Mouse (Mus musculus): Measurements from ENCODE around the gene Fam102a. TPM values are rescaled to one million over a fixed set of nuclear protein-coding genes. Genes with fewer than 3 reads are reported as not detected.
A peak's percentile ranks its signal among the peaks of the same experiment; 100 is the strongest.

Fam102a gene
- polyA plus RNA-seq, 1 experiment from 2014 or later: 7.8 TPM

GRCm38 (mm10) chr2:32608778-32609435 is 73.8 kb downstream of the Fam102a start:
- Histone ChIP-seq H3K4me3 (replicated peaks; ENCODE audit: low read depth, low read length) (no peak overlapping the region), H3K4me1 (ENCODE audit: control insufficient read depth, insufficient read depth, low read length) (peaks cover 5% of the 10 kb centered on the region; the same call in 1 of the 2 replicates), H3K9me3 (ENCODE audit: control insufficient read depth, low read length) (no peaks in the 10 kb centered on the region), H3K4me2 (ENCODE audit: low read length) (peak overlapping the region; percentile 86), H3K27me3 (ENCODE audit: control insufficient read depth, insufficient read depth, low read length) (no peaks in the 10 kb centered on the region), H3K27ac (replicated peaks; ENCODE audit: low read depth, low read length) (no peak overlapping the region), H3K36me3 (ENCODE audit: control insufficient read depth, insufficient read depth, low read length) (no peaks in the 10 kb centered on the region), H3K9ac (replicated peaks; ENCODE audit: low read length) (no peak overlapping the region; the same call in 1 of the 2 replicates)
- DNase-seq: no peak
- no peak for ATAC-seq (ENCODE audit: low FRiP score, low TSS enrichment)
- WGBS: 45% methylated on average over 18 of the region's 18 CpGs

- 18% methylated on average over 23 of the region's 23 CpGs for WGBS
- H3K4me1 ChIP-seq (ENCODE audit: control insufficient read depth, insufficient read depth, low read length): peaks cover 5% of the 10 kb centered on the region; the same call in 1 of the 2 replicates
- DNase-seq (peak; percentile 60), ATAC-seq (ENCODE audit: low FRiP score, low TSS enrichment) (no peak)
- peak overlapping the region; percentile 23 for H3K4me3 ChIP-seq (replicated peaks; ENCODE audit: low read depth, low read length)
- H3K9ac ChIP-seq (replicated peaks; ENCODE audit: low read length): no peak overlapping the region
- peak overlapping the region; percentile 44 for H3K4me2 ChIP-seq (ENCODE audit: low read length)
- H3K27ac ChIP-seq (replicated peaks; ENCODE audit: low read depth, low read length): no peak overlapping the region
- H3K27me3 ChIP-seq (ENCODE audit: control insufficient read depth, insufficient read depth, low read length): no peaks in the 10 kb centered on the region
- H3K9me3 ChIP-seq (ENCODE audit: control insufficient read depth, low read length): no peaks in the 10 kb centered on the region
- no peaks in the 10 kb centered on the region; the same call in 1 of the 2 replicates for H3K36me3 ChIP-seq (ENCODE audit: control insufficient read depth, insufficient read depth, low read length)
These were observed 75.6 kb downstream of the Fam102a start for GRCm38 (mm10) chr2:32610610-32611229.

- ATAC-seq (ENCODE audit: low FRiP score, low TSS enrichment) (no peak), DNase-seq (no peak)
- Histone ChIP-seq H3K27me3 (ENCODE audit: control insufficient read depth, insufficient read depth, low read length) (no peaks in the 10 kb centered on the region), H3K9me3 (ENCODE audit: control insufficient read depth, low read length) (no peaks in the 10 kb centered on the region), H3K4me1 (ENCODE audit: control insufficient read depth, insufficient read depth, low read length) (peaks cover 5% of the 10 kb centered on the region; the same call in 1 of the 2 replicates), H3K27ac (replicated peaks; ENCODE audit: low read depth, low read length) (no peak overlapping the region), H3K4me3 (replicated peaks; ENCODE audit: low read depth, low read length) (no peak overlapping the region), H3K36me3 (ENCODE audit: control insufficient read depth, insufficient read depth, low read length) (no peaks in the 10 kb centered on the region; the same call in 1 of the 2 replicates), H3K4me2 (ENCODE audit: low read length) (no peak overlapping the region), H3K9ac (replicated peaks; ENCODE audit: low read length) (no peak overlapping the region)
- 70% methylated on average over 26 of the region's 26 CpGs for WGBS
These were observed 77.1 kb downstream of the Fam102a start for GRCm38 (mm10) chr2:32612274-32612673.

- Histone ChIP-seq H3K36me3 (ENCODE audit: control insufficient read depth, insufficient read depth, low read length) (no peaks in the 10 kb centered on the region; the same call in 1 of the 2 replicates), H3K9ac (replicated peaks; ENCODE audit: low read length) (no peak overlapping the region), H3K4me3 (replicated peaks; ENCODE audit: low read depth, low read length) (no peak overlapping the region), H3K9me3 (ENCODE audit: control insufficient read depth, low read length) (no peaks in the 10 kb centered on the region), H3K27me3 (ENCODE audit: control insufficient read depth, insufficient read depth, low read length) (no peaks in the 10 kb centered on the region), H3K27ac (replicated peaks; ENCODE audit: low read depth, low read length) (no peak overlapping the region), H3K4me1 (ENCODE audit: control insufficient read depth, insufficient read depth, low read length) (peaks cover 14% of the 10 kb centered on the region; the same call in 1 of the 2 replicates), H3K4me2 (ENCODE audit: low read length) (no peak overlapping the region)
- ATAC-seq (ENCODE audit: low FRiP score, low TSS enrichment) (no peak), DNase-seq (no peak)
- 100% methylated on average over 1 of the region's 1 CpGs for WGBS
These were observed 82.0 kb downstream of the Fam102a start for GRCm38 (mm10) chr2:32617109-32617508.

- Histone ChIP-seq H3K36me3 (ENCODE audit: control insufficient read depth, insufficient read depth, low read length) (no peaks in the 10 kb centered on the region; the same call in 1 of the 2 replicates), H3K9me3 (ENCODE audit: control insufficient read depth, low read length) (no peaks in the 10 kb centered on the region), H3K4me2 (ENCODE audit: low read length) (no peak overlapping the region), H3K4me1 (ENCODE audit: control insufficient read depth, insufficient read depth, low read length) (peaks cover 14% of the 10 kb centered on the region; the same call in 1 of the 2 replicates), H3K27ac (replicated peaks; ENCODE audit: low read depth, low read length) (no peak overlapping the region), H3K4me3 (replicated peaks; ENCODE audit: low read depth, low read length) (no peak overlapping the region), H3K9ac (replicated peaks; ENCODE audit: low read length) (no peak overlapping the region), H3K27me3 (ENCODE audit: control insufficient read depth, insufficient read depth, low read length) (no peaks in the 10 kb centered on the region)
- DNase-seq (no peak), ATAC-seq (ENCODE audit: low FRiP score, low TSS enrichment) (no peak)
- 92% methylated on average over 4 of the region's 4 CpGs for whole genome bisulfite sequencing
These were observed 82.5 kb downstream of the Fam102a start for GRCm38 (mm10) chr2:32617601-32618000.

GRCm38 (mm10) chr2:32618051-32618450 is 82.9 kb downstream of the Fam102a start:
- WGBS: 35% methylated on average over 9 of the region's 9 CpGs
- peak; percentile 65 for DNase-seq
- no peaks in the 10 kb centered on the region; the same call in 1 of the 2 replicates for H3K36me3 ChIP-seq (ENCODE audit: control insufficient read depth, insufficient read depth, low read length)
- H3K4me1 ChIP-seq (ENCODE audit: control insufficient read depth, insufficient read depth, low read length): peaks cover 14% of the 10 kb centered on the region; the same call in 1 of the 2 replicates
- no peak overlapping the region for H3K9ac ChIP-seq (replicated peaks; ENCODE audit: low read length)
- no peaks in the 10 kb centered on the region for H3K27me3 ChIP-seq (ENCODE audit: control insufficient read depth, insufficient read depth, low read length)
- H3K4me2 ChIP-seq (ENCODE audit: low read length): no peak overlapping the region
- no peak for ATAC-seq (ENCODE audit: low FRiP score, low TSS enrichment)
- H3K27ac ChIP-seq (replicated peaks; ENCODE audit: low read depth, low read length): peak overlapping the region; percentile 55
- H3K4me3 ChIP-seq (replicated peaks; ENCODE audit: low read depth, low read length): no peak overlapping the region
- no peaks in the 10 kb centered on the region for H3K9me3 ChIP-seq (ENCODE audit: control insufficient read depth, low read length)

Other genes with a start within 250 kb of the Fam102a start
- gene Golga2, start 247.9 kb upstream of the Fam102a start, polyA plus RNA-seq (2014; fragmentation: Nextera tagmentation; extraction: Ambion mirVana): 22.5 and 26.1 TPM in 2 replicates
- gene Swi5, start 247.3 kb upstream of the Fam102a start, polyA plus RNA-seq (2014; fragmentation: Nextera tagmentation; extraction: Ambion mirVana): 169 and 339 TPM in 2 replicates
- 46.4 and 54.1 TPM in 2 replicates for gene Ciz1, start 183.0 kb upstream of the Fam102a start, polyA plus RNA-seq (2014; fragmentation: Nextera tagmentation; extraction: Ambion mirVana)
- 90.6 and 103 TPM in 2 replicates for gene Dnm1, start 182.0 kb upstream of the Fam102a start, polyA plus RNA-seq (2014; fragmentation: Nextera tagmentation; extraction: Ambion mirVana)
- gene 1110008P14Rik, start 153.4 kb upstream of the Fam102a start, polyA plus RNA-seq (2014; fragmentation: Nextera tagmentation; extraction: Ambion mirVana): 107 and 153 TPM in 2 replicates
- not detected in 2 replicates for gene Lcn2, start 147.1 kb upstream of the Fam102a start, polyA plus RNA-seq (2014; fragmentation: Nextera tagmentation; extraction: Ambion mirVana)
- 46.2 and 64.4 TPM in 2 replicates for gene Ptges2, start 139.4 kb upstream of the Fam102a start, polyA plus RNA-seq (2014; fragmentation: Nextera tagmentation; extraction: Ambion mirVana)
- gene Naif1, start 84.9 kb upstream of the Fam102a start, polyA plus RNA-seq (2014; fragmentation: Nextera tagmentation; extraction: Ambion mirVana): 5.3 and 5.6 TPM in 2 replicates
- gene Slc25a25, start 83.9 kb upstream of the Fam102a start, polyA plus RNA-seq (2014; fragmentation: Nextera tagmentation; extraction: Ambion mirVana): 36.3 and 41.5 TPM in 2 replicates
- gene Dpm2, start 35.5 kb downstream of the Fam102a start, polyA plus RNA-seq (2014; fragmentation: Nextera tagmentation; extraction: Ambion mirVana): 138 and 165 TPM in 2 replicates
- gene Pip5kl1, start 39.5 kb downstream of the Fam102a start, polyA plus RNA-seq (2014; fragmentation: Nextera tagmentation; extraction: Ambion mirVana): 7.1 and 11.5 TPM in 2 replicates
- gene 9430097D07Rik, start 40.4 kb downstream of the Fam102a start, polyA plus RNA-seq (2014; fragmentation: Nextera tagmentation; extraction: Ambion mirVana): 0.29 and 1.3 TPM in 2 replicates
- gene St6galnac4, start 51.8 kb downstream of the Fam102a start, polyA plus RNA-seq (2014; fragmentation: Nextera tagmentation; extraction: Ambion mirVana): 20.1 and 24.8 TPM in 2 replicates
- gene St6galnac6, start 64.4 kb downstream of the Fam102a start, polyA plus RNA-seq (2014; fragmentation: Nextera tagmentation; extraction: Ambion mirVana): 7.6 and 10.2 TPM in 2 replicates
- 69.2 and 76.2 TPM in 2 replicates for gene Ak1, start 86.4 kb downstream of the Fam102a start, polyA plus RNA-seq (2014; fragmentation: Nextera tagmentation; extraction: Ambion mirVana)
- 13.5 and 23.8 TPM in 2 replicates for gene Eng, start 111.3 kb downstream of the Fam102a start, polyA plus RNA-seq (2014; fragmentation: Nextera tagmentation; extraction: Ambion mirVana)
- 15.3 and 15.6 TPM in 2 replicates for gene Fpgs, start 168.8 kb downstream of the Fam102a start, polyA plus RNA-seq (2014; fragmentation: Nextera tagmentation; extraction: Ambion mirVana)
- gene Cdk9, start 177.7 kb downstream of the Fam102a start, polyA plus RNA-seq (2014; fragmentation: Nextera tagmentation; extraction: Ambion mirVana): 61.4 and 76.5 TPM in 2 replicates
- 45.8 and 45.9 TPM in 2 replicates for gene Sh2d3c, start 185.7 kb downstream of the Fam102a start, polyA plus RNA-seq (2014; fragmentation: Nextera tagmentation; extraction: Ambion mirVana)
- gene 6330409D20Rik, start 205.7 kb downstream of the Fam102a start, polyA plus RNA-seq (2014; fragmentation: Nextera tagmentation; extraction: Ambion mirVana): 3.2 and 4.6 TPM in 2 replicates
- 50.5 and 51.1 TPM in 2 replicates for gene Tor2a, start 221.9 kb downstream of the Fam102a start, polyA plus RNA-seq (2014; fragmentation: Nextera tagmentation; extraction: Ambion mirVana)
- gene Ttc16, start 240.3 kb downstream of the Fam102a start, polyA plus RNA-seq (2014; fragmentation: Nextera tagmentation; extraction: Ambion mirVana): 0.41 and 0.80 TPM in 2 replicates
- 3.5 TPM in 2 replicates for gene Ptrh1, start 240.5 kb downstream of the Fam102a start, polyA plus RNA-seq (2014; fragmentation: Nextera tagmentation; extraction: Ambion mirVana)
- gene Cfap157, start 249.1 kb downstream of the Fam102a start, polyA plus RNA-seq (2014; fragmentation: Nextera tagmentation; extraction: Ambion mirVana): 0.38 and 0.39 TPM in 2 replicates

All from midbrain, embryonic 14.5 days (tissue).